Mouse (Mus musculus): ENCODE measurements around the gene Fgd3.

- TF ChIP-seq TAL1 (IDR thresholded peaks at IDR 0.05; ENCODE audit: low read length) (no peak), GATA1 (IDR thresholded peaks at IDR 0.05; ENCODE audit: low read length) (no peak)
These were observed 59.9 kb downstream of the Fgd3 start for GRCm38 (mm10) chr13:49260036-49260722.

All from erythroblast, embryonic 14.5 days (primary cell).